Mouse (Mus musculus): ENCODE data around the gene Elmo2.

GRCm38 (mm10) chr2:165321981-165322735, 4.1 kb downstream of the Elmo2 start:
- TF ChIP-seq CTCF (IDR thresholded peaks at IDR 0.05; ENCODE audit: low read depth, low read length) (no peak), POLR2A (IDR thresholded peaks at IDR 0.05; ENCODE audit: insufficient read depth, low read length) (no peak), EP300 (IDR thresholded peaks at IDR 0.05; ENCODE audit: insufficient read depth, low read depth, low read length) (no peak)

Measured in ES-Bruce4 (cell line).